Mouse (Mus musculus) cerebellum, adult 11-12 months (tissue): ENCODE data around the gene Cacnb2.

Experiments
- DNase-seq: peaks from one replicate; pipeline ENCODE4 v3.0.0; 2022

The Cacnb2 gene

GRCm38 (mm10) chr2:14873701-14874181 lies 270.9 kb downstream of the Cacnb2 start:
- DNase-seq = no peak

- DNase-seq = no peak
Observed at GRCm38 (mm10) chr2:14874281-14875037, 271.6 kb downstream of the Cacnb2 start.

GRCm38 (mm10) chr2:14875121-14875520 lies 272.2 kb downstream of the Cacnb2 start:
- no peak for DNase-seq

GRCm38 (mm10) chr2:14875616-14876015 lies 272.7 kb downstream of the Cacnb2 start:
- DNase-seq = no peak

- no peak for DNase-seq
Observed at GRCm38 (mm10) chr2:14878953-14879352, 276.1 kb downstream of the Cacnb2 start.

- DNase-seq = no peak
Observed at GRCm38 (mm10) chr2:14883460-14883859, 280.6 kb downstream of the Cacnb2 start.

GRCm38 (mm10) chr2:14888406-14889195 lies 285.7 kb downstream of the Cacnb2 start:
- no peak for DNase-seq

- no peak for DNase-seq
Observed at GRCm38 (mm10) chr2:14903837-14904236, 300.9 kb downstream of the Cacnb2 start.

- no peak for DNase-seq
Observed at GRCm38 (mm10) chr2:14904865-14905264, 302.0 kb downstream of the Cacnb2 start.

- DNase-seq = no peak
Observed at GRCm38 (mm10) chr2:14907124-14907925, 304.4 kb downstream of the Cacnb2 start.

GRCm38 (mm10) chr2:14917585-14918247 lies 314.8 kb downstream of the Cacnb2 start:
- no peak for DNase-seq

- DNase-seq = no peak
Observed at GRCm38 (mm10) chr2:14929866-14930265, 327.0 kb downstream of the Cacnb2 start.

GRCm38 (mm10) chr2:14931968-14932367 lies 329.1 kb downstream of the Cacnb2 start:
- DNase-seq = no peak

- DNase-seq = no peak
Observed at GRCm38 (mm10) chr2:14936492-14936891, 333.6 kb downstream of the Cacnb2 start.

GRCm38 (mm10) chr2:14942261-14942660 lies 339.4 kb downstream of the Cacnb2 start:
- DNase-seq = no peak

GRCm38 (mm10) chr2:14943691-14944357 lies 340.9 kb downstream of the Cacnb2 start:
- DNase-seq = no peak

GRCm38 (mm10) chr2:14953090-14953489 lies 350.2 kb downstream of the Cacnb2 start:
- DNase-seq = no peak

GRCm38 (mm10) chr2:14960963-14961488 lies 358.1 kb downstream of the Cacnb2 start:
- DNase-seq = no peak

GRCm38 (mm10) chr2:14961493-14961892 lies 358.6 kb downstream of the Cacnb2 start:
- DNase-seq = no peak

GRCm38 (mm10) chr2:14984029-14984428 lies 381.1 kb downstream of the Cacnb2 start:
- DNase-seq = no peak

GRCm38 (mm10) chr2:14988451-14988850 lies 385.6 kb downstream of the Cacnb2 start:
- no peak for DNase-seq

- no peak for DNase-seq
Observed at GRCm38 (mm10) chr2:14989350-14989749, 386.5 kb downstream of the Cacnb2 start.
